Mouse (Mus musculus) kidney, postnatal 14 days (tissue): Measurements from ENCODE around the gene Anp32b.
A peak's percentile ranks its signal among the peaks of the same experiment; 100 is the strongest.

ENCODE experiments used
- DNase-seq: peaks from one replicate; pipeline ENCODE4 v3.0.0; 2022; ENCODE audit warnings: mixed read lengths

Gene Anp32b

GRCm38 (mm10) chr4:46505361-46506057 lies 54.8 kb downstream of the Anp32b start:
- DNase-seq, result no peak

DNA sequence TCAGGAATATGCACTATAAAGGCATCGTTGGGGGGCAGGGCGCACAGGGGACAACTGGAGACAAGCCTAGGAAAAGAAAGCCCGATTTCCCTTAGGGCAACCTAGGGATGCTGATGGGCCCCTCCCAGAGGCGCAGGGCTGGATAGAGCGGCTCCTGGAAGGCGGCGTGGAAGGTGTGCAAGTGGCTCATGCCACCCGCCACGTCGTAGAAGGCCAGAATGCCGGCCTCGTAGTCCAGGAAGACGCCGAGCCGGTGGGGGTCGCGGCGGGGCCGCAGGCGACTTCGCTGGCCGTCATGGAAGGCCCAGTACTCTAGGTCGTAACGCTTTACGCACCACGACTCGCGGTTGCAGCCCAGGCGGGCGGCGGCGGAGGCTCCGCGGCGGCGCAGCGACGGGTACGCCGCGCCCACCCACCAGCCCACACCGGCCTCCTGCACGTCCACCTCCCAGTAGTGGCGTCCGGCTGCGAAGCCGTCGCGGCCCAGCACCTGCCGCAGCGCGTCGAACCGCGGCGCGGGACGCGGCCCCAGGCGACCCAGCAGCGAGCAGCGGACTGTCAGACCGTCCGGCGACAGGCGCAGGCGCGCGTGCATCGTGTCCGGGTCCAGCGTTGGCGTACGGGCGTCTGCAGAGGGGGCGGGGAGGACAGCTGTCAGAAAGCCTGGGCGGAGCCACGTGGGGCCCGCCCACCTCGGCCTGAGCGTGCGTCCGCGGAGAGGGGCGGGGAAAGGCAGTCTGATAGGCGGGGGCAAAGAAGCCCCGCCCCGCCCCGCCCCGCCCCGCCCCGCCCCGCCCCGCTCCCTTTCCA lies 56.3 kb downstream of the Anp32b start:
- DNase-seq, result peak; percentile 98

DNA sequence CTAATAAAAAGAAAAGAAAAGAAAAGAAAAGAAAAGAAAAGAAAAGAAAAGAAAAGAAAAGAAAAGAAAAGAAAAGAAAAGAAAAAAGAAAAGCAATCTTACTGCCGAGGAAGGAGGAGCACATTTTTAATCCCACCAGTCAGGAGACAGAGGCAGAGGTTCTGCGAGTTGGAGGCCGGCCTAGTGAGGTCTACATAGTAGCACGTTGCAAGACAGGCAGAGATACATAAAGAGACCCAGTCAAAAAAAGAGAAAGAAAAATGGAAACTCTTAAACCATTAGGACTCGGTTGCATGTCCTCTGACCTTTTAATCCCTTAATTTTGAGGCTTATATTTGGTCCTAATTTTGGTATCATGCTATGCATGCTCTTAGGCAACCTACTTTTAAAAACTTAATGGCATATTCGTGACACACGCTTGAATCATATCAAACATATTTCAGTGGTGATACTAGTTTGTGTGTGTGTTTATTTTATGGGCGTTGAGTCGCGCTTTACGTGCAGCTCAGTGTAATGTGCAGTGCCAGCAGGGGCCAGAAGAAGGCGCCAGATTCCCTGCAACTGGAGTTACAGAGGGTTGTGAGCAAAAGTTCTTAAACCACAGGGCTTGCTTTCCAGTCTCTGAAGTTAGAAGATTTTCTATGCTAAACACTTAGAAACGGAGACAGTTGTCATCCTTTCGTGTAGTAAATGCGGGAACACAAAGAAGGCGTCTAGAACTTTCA lies 57.2 kb downstream of the Anp32b start:
- DNase-seq, result peak; percentile 84

GRCm38 (mm10) chr4:46520491-46520890 lies 69.8 kb downstream of the Anp32b start:
- DNase-seq, result no peak

DNA sequence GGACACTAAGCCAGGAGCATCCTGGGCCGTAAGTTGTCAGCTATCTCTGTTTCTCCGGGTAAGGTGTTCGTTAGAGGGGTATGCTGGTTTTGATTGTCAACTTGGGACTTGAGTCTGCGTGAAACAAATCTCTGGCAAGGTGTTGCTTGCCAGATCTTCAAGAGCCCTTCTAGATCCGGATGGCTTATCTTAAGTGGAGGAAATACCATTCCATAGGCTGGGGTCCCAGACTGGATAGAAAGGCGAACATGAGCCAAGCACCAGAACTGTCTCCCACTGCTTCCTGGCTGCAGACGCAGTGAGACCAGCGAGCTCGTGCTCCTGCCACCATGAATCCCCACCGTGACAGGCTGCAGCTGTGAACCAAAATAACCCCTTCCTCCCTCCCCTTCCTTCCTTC lies 70.8 kb downstream of the Anp32b start:
- no peak for DNase-seq
